Mouse (Mus musculus) megakaryocyte-erythroid progenitor cell, adult 5-6 weeks (primary cell): ENCODE results near the gene Ttf2. TPM values are rescaled to one million over a fixed set of nuclear protein-coding genes. Genes with fewer than 3 reads are reported as not detected.
A peak's percentile ranks its signal among the peaks of the same experiment; 100 is the strongest.

ENCODE experiments used
- ATAC-seq: replicated peaks from 2 replicates; pipeline ENCODE4 v1.8.0; 2016; ENCODE audit warnings: mild to moderate bottlenecking, inconsistent platforms; ENCODE audit not compliant: severe bottlenecking, poor library complexity, low FRiP score, low TSS enrichment
- total RNA-seq, 2 experiments: library from RNA; stranded (forward) in 1 of 2; stranded (reverse) in 1 of 2; fragments of 200-1000, 215-1000 nt in 1 of 2; fragments of >200 nt in 1 of 2; fragmentation: Nextera tagmentation in 1 of 2; gene quantifications; 2 replicates each; pipeline ENCODE4 v1.2.3; 2014 to 2017

Gene Ttf2
- total RNA-seq, 2 experiments from 2014 or later, result 27.3 to 37.1 TPM

GRCm38 (mm10) chr3:100922506-100923375, 46.7 kb downstream of the Ttf2 start:
- peak; percentile 12 for ATAC-seq

GRCm38 (mm10) chr3:100921825-100922505, 47.5 kb downstream of the Ttf2 start, which contains the start of gene Trim45:
Gene Trim45 (plus strand): TSS chr3:100922202.
- ATAC-seq, result peak; percentile 96

- ATAC-seq, result 0 out of 2 replicates have a peak, but pooled peaks have one; percentile 7
Observed at GRCm38 (mm10) chr3:100920611-100921140, 48.8 kb downstream of the Ttf2 start.

DNA sequence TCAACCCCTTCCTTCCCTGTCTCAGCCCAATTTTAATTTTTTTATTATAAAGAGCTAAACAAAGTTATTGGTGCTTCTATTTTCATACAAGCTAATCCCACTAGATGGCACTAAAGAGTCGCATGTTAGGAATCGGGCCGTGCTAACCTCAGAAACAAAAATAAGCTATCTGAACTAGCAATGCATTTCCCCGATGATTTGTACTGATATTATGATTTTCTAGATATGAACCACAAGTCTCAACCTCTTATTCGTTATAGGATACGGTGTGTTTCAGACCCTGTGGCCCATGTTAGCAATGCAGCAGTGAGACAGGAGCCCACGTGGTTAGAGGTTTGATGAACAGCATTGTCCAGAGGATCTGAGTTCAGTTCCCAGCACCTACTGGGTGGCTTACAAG, 52.6 kb downstream of the Ttf2 start:
- ATAC-seq, result peak; percentile 47

DNA sequence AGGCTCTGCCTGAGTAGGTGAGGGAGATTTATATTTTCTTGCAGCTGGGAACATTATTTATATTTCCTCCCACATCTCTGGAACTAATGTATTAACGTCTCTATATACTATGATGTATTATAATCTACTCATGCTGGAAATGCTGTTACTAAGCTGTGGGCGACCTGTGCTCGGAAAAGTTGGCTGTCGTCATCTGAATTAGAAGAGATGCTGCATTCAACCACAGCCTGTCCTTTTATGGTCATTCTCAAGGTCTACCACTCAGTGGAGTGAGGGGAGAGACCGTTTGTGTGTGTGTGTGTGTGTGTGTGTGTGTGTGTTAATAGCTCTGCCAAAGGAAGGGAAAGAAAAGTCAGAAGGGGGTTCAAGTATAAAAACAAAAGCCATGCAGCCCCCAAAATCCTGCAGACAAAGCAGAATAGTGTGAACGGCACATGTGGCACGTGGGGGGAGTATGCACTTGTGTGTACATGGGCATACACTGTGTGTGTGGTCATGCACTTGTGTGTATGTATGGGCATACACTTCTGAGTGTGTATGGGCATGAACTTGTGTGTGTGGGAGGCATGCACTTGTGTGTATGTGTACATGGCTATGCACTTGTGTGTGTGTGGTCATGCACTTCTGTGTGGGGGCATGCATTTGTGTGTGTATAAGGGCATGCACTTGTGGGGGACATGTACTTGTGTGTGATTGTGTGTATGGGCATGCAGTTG, 57.8 kb downstream of the Ttf2 start:
- ATAC-seq, result no peak

GRCm38 (mm10) chr3:100911026-100911425, 58.4 kb downstream of the Ttf2 start:
- ATAC-seq, result no peak

- ATAC-seq, result no peak
Observed at GRCm38 (mm10) chr3:100910621-100911020, 58.8 kb downstream of the Ttf2 start.

GRCm38 (mm10) chr3:100908594-100908993, 60.9 kb downstream of the Ttf2 start:
- no peak for ATAC-seq

- 0 out of 2 replicates have a peak, but pooled peaks have one; percentile 34 for ATAC-seq
Observed at GRCm38 (mm10) chr3:100906916-100907315, 62.5 kb downstream of the Ttf2 start.

DNA sequence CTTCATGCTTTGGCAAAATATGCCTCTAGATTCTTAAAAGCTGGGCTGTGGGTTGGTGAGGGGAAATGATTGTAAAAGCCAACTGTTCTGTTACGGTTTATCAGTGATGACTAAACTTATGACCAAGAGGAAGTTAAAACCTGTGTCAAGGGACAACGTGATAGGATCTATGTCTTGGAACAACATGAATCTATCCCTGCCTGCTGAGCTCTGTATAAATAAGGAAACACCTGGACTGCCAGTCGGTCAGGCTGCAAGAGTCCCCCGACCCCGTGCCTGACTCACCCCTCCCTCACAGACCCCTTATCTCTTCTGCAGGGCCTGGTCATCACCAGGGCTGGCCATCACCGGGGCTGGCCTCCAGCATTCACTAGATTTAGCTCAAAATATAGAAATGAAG, 63.3 kb downstream of the Ttf2 start:
- no peak for ATAC-seq

- ATAC-seq, result no peak
Observed at GRCm38 (mm10) chr3:100895500-100895899, 74.0 kb downstream of the Ttf2 start.

- no peak for ATAC-seq
Observed at GRCm38 (mm10) chr3:100892383-100893335, 76.8 kb downstream of the Ttf2 start.

- no peak for ATAC-seq
Observed at GRCm38 (mm10) chr3:100890406-100890805, 79.1 kb downstream of the Ttf2 start.

DNA sequence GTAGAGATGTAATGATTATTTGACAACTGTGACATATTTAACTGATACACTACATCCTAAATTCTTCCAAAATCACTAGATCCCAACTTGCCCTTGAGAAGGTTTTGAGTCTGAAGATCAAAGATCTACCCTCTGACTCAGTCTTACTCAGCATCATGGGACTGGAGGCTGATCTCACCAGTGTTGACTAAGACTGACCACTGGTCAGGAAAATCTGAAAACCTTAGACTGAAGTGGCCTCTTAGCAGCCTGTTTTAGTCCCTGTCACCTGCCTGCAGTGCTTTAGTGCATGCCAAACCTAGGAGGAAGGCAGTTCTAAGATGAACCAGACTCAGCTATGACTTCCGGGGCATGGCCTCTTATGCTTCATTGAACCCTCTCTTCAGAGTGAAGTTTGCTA, 80.2 kb downstream of the Ttf2 start:
- ATAC-seq, result no peak

Other genes with a start within 250 kb of the Ttf2 start
- not detected in 2 replicates for gene Vtcn1, start 144.2 kb downstream of the Ttf2 start, total RNA-seq (2014; fragmentation: Nextera tagmentation)
- gene Vtcn1, start 144.2 kb downstream of the Ttf2 start, total RNA-seq (2017), result not detected in 2 replicates
- gene Trim45, start 47.5 kb downstream of the Ttf2 start, total RNA-seq (2014; fragmentation: Nextera tagmentation), result 1.0 and 1.1 TPM in 2 replicates
- gene Trim45, start 47.5 kb downstream of the Ttf2 start, total RNA-seq (2017), result 1.2 and 4.8 TPM in 2 replicates
- 0.15 TPM in 1 of 2 replicates, not detected in the other for gene Cd101, start 59.9 kb upstream of the Ttf2 start, total RNA-seq (2014; fragmentation: Nextera tagmentation)
- gene Cd101, start 59.9 kb upstream of the Ttf2 start, total RNA-seq (2017), result 0.30 TPM in 1 of 2 replicates, not detected in the other
- not detected in 2 replicates for gene Ptgfrn, start 140.6 kb upstream of the Ttf2 start, total RNA-seq (2014; fragmentation: Nextera tagmentation)
- gene Ptgfrn, start 140.6 kb upstream of the Ttf2 start, total RNA-seq (2017), result not detected in 2 replicates